Mouse (Mus musculus) stomach, postnatal 0 days (tissue): ENCODE measurements around the gene Golga2. TPM values are rescaled to one million over a fixed set of nuclear protein-coding genes. Genes with fewer than 3 reads are reported as not detected.
A peak's percentile ranks its signal among the peaks of the same experiment; 100 is the strongest.

Experiments used
- ATAC-seq: fragments of 200-750 bp; cut with Nextera tagmentation; 2 replicates; pipeline ENCODE4 v1.8.0; 2017; ENCODE audit not compliant: low FRiP score, low TSS enrichment
- DNase-seq: peaks from one replicate; pipeline ENCODE4 v3.0.0-alpha.2; 2016; ENCODE audit warnings: low spot score
- H3K27ac ChIP-seq: fragments of 300-500 bp; sonication (generic); replicated peaks from 2 replicates; pipeline ENCODE4 v1.5.1; 2014; ENCODE audit warnings: mild to moderate bottlenecking, control low read depth
- H3K27me3 ChIP-seq: fragments of 300-500 bp; sonication (generic); 2 replicates; pipeline ENCODE4 v1.6.1; 2014; ENCODE audit warnings: low read length; ENCODE audit not compliant: control insufficient read depth, insufficient read depth
- H3K36me3 ChIP-seq: fragments of 300-500 bp; sonication (generic); 2 replicates; pipeline ENCODE4 v1.6.1; 2014; ENCODE audit warnings: low read length, mixed read lengths; ENCODE audit not compliant: control insufficient read depth, insufficient read depth
- H3K4me1 ChIP-seq: fragments of 300-500 bp; sonication (generic); replicated peaks from 2 replicates; pipeline ENCODE4 v1.6.1; 2014; ENCODE audit warnings: antibody characterized with exemption; ENCODE audit not compliant: control insufficient read depth, insufficient read depth
- H3K4me2 ChIP-seq: fragments of 300-500 bp; sonication (generic); replicated peaks from 2 replicates; pipeline ENCODE4 v1.6.1; 2014; ENCODE audit warnings: low read depth, mild to moderate bottlenecking, control low read depth, moderate library complexity
- H3K4me3 ChIP-seq: fragments of 300-500 bp; sonication (generic); 2 replicates; pipeline ENCODE4 v1.5.1; 2014; ENCODE audit warnings: low read depth, low read length, control low read depth
- H3K9ac ChIP-seq: fragments of 300-500 bp; sonication (generic); 2 replicates; pipeline ENCODE4 v1.6.1; 2014; ENCODE audit warnings: mild to moderate bottlenecking, low read length, control low read depth, mixed read lengths
- H3K9me3 ChIP-seq: fragments of 300-500 bp; sonication (generic); 2 replicates; pipeline ENCODE4 v1.6.1; 2016; ENCODE audit warnings: low read length; ENCODE audit not compliant: control insufficient read depth
- CTCF ChIP-seq: IDR thresholded peaks from 2 replicates; pipeline ENCODE4 v1.5.1; 2016; ENCODE audit warnings: antibody characterized with exemption, low read depth, mild to moderate bottlenecking, moderate library complexity
- EP300 ChIP-seq: optimal IDR thresholded peaks from 2 replicates; pipeline ENCODE3; 2016; ENCODE audit warnings: antibody characterized with exemption
- WGBS: fragments of 180-500 bp; shearing (Covaris S2); extraction: QIAGEN DNeasy Blood & Tissue Kit; methylation state at CpG from one replicate; pipeline ENCODE4 v1.1.7; 2014; 5-methylcytosine and 5-hydroxymethylcytosine counted together
- polyA plus RNA-seq: library from polyadenylated mRNA; unstranded; fragments of >200 nt; fragmentation: Nextera tagmentation; extraction: Ambion mirVana; gene quantifications from 2 replicates; pipeline ENCODE4 v1.2.1, GENCODE M21; 2015

The Golga2 gene
- polyA plus RNA-seq, 1 experiment from 2014 or later, result 18.1 TPM

- no peak for TF ChIP-seq CTCF
- TF ChIP-seq EP300, result no peak
- ATAC-seq (peak; percentile 75; the same call in 1 of the 2 replicates), DNase-seq (peak; percentile 32)
- Histone ChIP-seq H3K4me1 (no peaks in the 10 kb centered on the region), H3K4me2 (no peak overlapping the region), H3K4me3 (no peak overlapping the region), H3K27me3 (no peaks in the 10 kb centered on the region), H3K9me3 (no peaks in the 10 kb centered on the region), H3K36me3 (no peaks in the 10 kb centered on the region), H3K27ac (peak overlapping the region; percentile 41), H3K9ac (no peak overlapping the region)
- WGBS, result 66% methylated on average over 6 of the region's 6 CpGs
These were observed 55.6 kb downstream of the Golga2 start for GRCm38 (mm10) chr2:32342539-32343350.

- Histone ChIP-seq H3K9me3 (no peaks in the 10 kb centered on the region), H3K27ac (peak overlapping the region; percentile 41), H3K36me3 (no peaks in the 10 kb centered on the region), H3K9ac (no peak overlapping the region), H3K4me1 (no peaks in the 10 kb centered on the region), H3K4me2 (no peak overlapping the region), H3K27me3 (no peaks in the 10 kb centered on the region), H3K4me3 (no peak overlapping the region)
- WGBS, result 95% methylated on average over 2 of the region's 2 CpGs
- ATAC-seq (no peak), DNase-seq (no peak)
- TF ChIP-seq EP300 (no peak), CTCF (no peak)
These were observed 56.1 kb downstream of the Golga2 start for GRCm38 (mm10) chr2:32343351-32343671.

GRCm38 (mm10) chr2:32344056-32344455 lies 56.9 kb downstream of the Golga2 start:
- Histone ChIP-seq H3K27ac (no peak overlapping the region), H3K36me3 (no peaks in the 10 kb centered on the region), H3K9me3 (no peaks in the 10 kb centered on the region), H3K27me3 (no peaks in the 10 kb centered on the region), H3K9ac (no peak overlapping the region), H3K4me3 (no peak overlapping the region), H3K4me1 (no peaks in the 10 kb centered on the region), H3K4me2 (no peak overlapping the region)
- DNase-seq (no peak), ATAC-seq (no peak)
- no peak for TF ChIP-seq EP300
- no peak for TF ChIP-seq CTCF
- 80% methylated on average over 10 of the region's 10 CpGs for WGBS

- Histone ChIP-seq H3K9ac (no peak overlapping the region), H3K9me3 (no peaks in the 10 kb centered on the region), H3K4me1 (no peaks in the 10 kb centered on the region), H3K4me2 (no peak overlapping the region), H3K27me3 (no peaks in the 10 kb centered on the region), H3K36me3 (no peaks in the 10 kb centered on the region), H3K4me3 (no peak overlapping the region), H3K27ac (no peak overlapping the region)
- no peak for ATAC-seq
- DNase-seq, result no peak
- WGBS, result 71% methylated on average over 14 of the region's 14 CpGs
- TF ChIP-seq CTCF (no peak), EP300 (no peak)
These were observed 57.6 kb downstream of the Golga2 start for GRCm38 (mm10) chr2:32344598-32345321.

- TF ChIP-seq EP300, result no peak
- no peak for TF ChIP-seq CTCF
- H3K4me2 ChIP-seq, result no peak overlapping the region
- H3K9ac ChIP-seq, result no peak overlapping the region
- H3K9me3 ChIP-seq, result no peaks in the 10 kb centered on the region
- 0 out of 2 replicates have a peak, but pooled peaks cover 3% of the 10 kb centered on the region for H3K4me1 ChIP-seq
- no peak for DNase-seq
- ATAC-seq, result no peak
- WGBS, result 76% methylated on average over 6 of the region's 6 CpGs
- no peak overlapping the region for H3K4me3 ChIP-seq
- H3K27ac ChIP-seq, result no peak overlapping the region
- no peaks in the 10 kb centered on the region for H3K36me3 ChIP-seq
- no peaks in the 10 kb centered on the region for H3K27me3 ChIP-seq
These were observed 59.8 kb downstream of the Golga2 start for GRCm38 (mm10) chr2:32347019-32347418.

GRCm38 (mm10) chr2:32348311-32348710 lies 61.1 kb downstream of the Golga2 start:
- no peak for ATAC-seq
- Histone ChIP-seq H3K9ac (no peak overlapping the region), H3K4me2 (no peak overlapping the region), H3K27me3 (no peaks in the 10 kb centered on the region), H3K9me3 (no peaks in the 10 kb centered on the region), H3K4me3 (no peak overlapping the region), H3K4me1 (0 out of 2 replicates have a peak, but pooled peaks cover 3% of the 10 kb centered on the region), H3K36me3 (no peaks in the 10 kb centered on the region; the same call in 1 of the 2 replicates), H3K27ac (no peak overlapping the region)
- 85% methylated on average over 11 of the region's 11 CpGs for WGBS
- no peak for TF ChIP-seq EP300
- no peak for DNase-seq
